Mouse (Mus musculus) olfactory bulb, adult 2 months (tissue): ENCODE measurements around the gene Pycr1.

Experiments used
- CTCF ChIP-seq: fragments of 200-500 bp; IDR thresholded peaks from 2 replicates; pipeline ENCODE4 v1.5.1; 2012; ENCODE audit warnings: low read depth, mild to moderate bottlenecking, low read length, moderate library complexity; ENCODE audit not compliant: insufficient read depth
- POLR2A ChIP-seq: fragments of 200-500 bp; IDR thresholded peaks from 2 replicates; pipeline ENCODE4 v1.6.1; 2012; ENCODE audit warnings: mild to moderate bottlenecking, low read depth, low read length, moderate library complexity; ENCODE audit not compliant: insufficient read depth

GRCm38 (mm10) chr11:120666617-120667016, 23.0 kb upstream of the Pycr1 start:
- TF ChIP-seq POLR2A, result no peak
- TF ChIP-seq CTCF, result no peak
